Mouse (Mus musculus): ENCODE results near the gene Ankdd1b.

- no peak for TF ChIP-seq CHD2 (IDR thresholded peaks at IDR 0.05; ENCODE audit: low read depth, low read length)
- TF ChIP-seq ZC3H11A (IDR thresholded peaks at IDR 0.05; ENCODE audit: borderline replicate concordance, low read depth, low read length) = no peak
Measured at GRCm38 (mm10) chr13:96470556-96470955, 442 bp downstream of the Ankdd1b start.
